Mouse (Mus musculus): Measurements from ENCODE around the gene Dnah14. TPM values are rescaled to one million over a fixed set of nuclear protein-coding genes. Genes with fewer than 3 reads are reported as not detected.

The Dnah14 gene
- polyA plus RNA-seq, 1 experiment from 2014 or later, result 0.89 TPM

DNA sequence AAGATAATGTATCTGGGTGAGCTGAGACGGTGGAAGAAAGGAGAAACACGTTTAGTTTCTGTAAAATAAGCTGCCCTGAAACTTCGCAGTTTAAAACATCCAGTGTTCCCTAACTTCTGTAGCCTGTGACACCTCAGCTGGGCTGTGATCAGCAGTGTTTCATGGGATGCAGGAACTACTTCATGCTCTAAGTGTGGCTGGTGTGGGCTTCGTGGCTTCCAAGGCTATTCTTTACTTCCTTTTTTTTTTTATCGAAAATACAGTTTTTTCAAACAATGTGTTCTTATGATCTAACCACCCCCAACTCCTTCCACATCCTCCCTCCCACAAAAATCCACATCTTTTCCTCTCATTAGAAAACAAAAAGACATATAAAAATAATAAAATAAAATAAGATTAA lies 20.9 kb upstream of the Dnah14 start:
- H3K27ac ChIP-seq, result no peak overlapping the region
- no peaks in the 10 kb centered on the region for H3K36me3 ChIP-seq
- 0 out of 2 replicates have a peak, but pooled peaks cover 5% of the 10 kb centered on the region for H3K27me3 ChIP-seq
- no peak overlapping the region for H3K4me3 ChIP-seq
- no peak overlapping the region for H3K9ac ChIP-seq
- peaks cover 15% of the 10 kb centered on the region for H3K4me1 ChIP-seq
- no peaks in the 10 kb centered on the region for H3K9me3 ChIP-seq (replicated peaks)
- no peak overlapping the region for H3K4me2 ChIP-seq (replicated peaks)
- WGBS, result 79% methylated on average over 5 of the region's 5 CpGs
- ATAC-seq (ENCODE audit: low FRiP score), result no peak

DNA sequence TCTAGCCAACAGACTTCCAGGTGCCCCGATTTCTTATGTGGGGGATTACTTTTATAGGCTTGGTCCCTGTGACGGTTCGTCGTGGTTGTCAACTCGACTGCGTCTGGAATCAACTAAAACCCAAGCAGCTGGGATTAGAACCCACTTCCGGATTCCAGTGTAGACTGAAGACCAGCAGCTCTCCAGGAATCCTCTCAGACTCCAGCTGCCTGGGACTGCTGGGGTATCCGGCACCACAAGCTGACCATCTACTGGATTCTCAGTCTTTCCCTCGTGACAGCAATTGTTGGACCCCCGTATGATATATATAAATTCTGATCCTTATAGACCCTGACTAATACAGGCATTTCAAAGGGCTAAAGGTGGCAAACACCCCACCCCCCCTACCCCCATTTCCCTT lies 16.7 kb upstream of the Dnah14 start:
- no peak for ATAC-seq (ENCODE audit: low FRiP score)
- 76% methylated on average over 10 of the region's 10 CpGs for WGBS
- H3K4me3 ChIP-seq, result no peak overlapping the region
- H3K27me3 ChIP-seq, result no peaks in the 10 kb centered on the region
- H3K9ac ChIP-seq, result no peak overlapping the region
- no peaks in the 10 kb centered on the region for H3K36me3 ChIP-seq
- no peaks in the 10 kb centered on the region for H3K9me3 ChIP-seq (replicated peaks)
- peaks cover 10% of the 10 kb centered on the region for H3K4me1 ChIP-seq
- H3K4me2 ChIP-seq (replicated peaks), result no peak overlapping the region
- no peak overlapping the region for H3K27ac ChIP-seq

DNA sequence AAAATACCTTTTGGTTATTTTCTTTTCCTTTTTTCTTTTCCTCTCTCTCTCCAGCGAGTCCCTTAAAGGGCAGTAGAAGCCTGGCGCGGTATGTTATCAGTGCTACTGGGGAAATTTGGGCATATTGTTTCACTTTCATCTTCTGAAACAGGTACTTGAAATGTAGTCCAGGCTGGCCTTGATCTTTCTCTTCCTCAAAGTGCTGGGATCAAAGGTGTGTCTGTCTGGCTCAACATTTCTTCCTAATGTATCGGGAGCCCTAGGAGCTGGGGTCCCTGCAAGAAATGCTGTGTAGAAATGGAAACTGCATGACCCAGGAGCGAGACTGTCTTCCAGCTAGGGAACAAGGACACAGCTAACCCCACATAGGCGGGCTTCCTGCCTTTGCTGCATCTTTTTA lies 16.0 kb upstream of the Dnah14 start:
- Histone ChIP-seq H3K27ac (no peak overlapping the region), H3K4me1 (peaks cover 10% of the 10 kb centered on the region), H3K4me3 (no peak overlapping the region), H3K27me3 (no peaks in the 10 kb centered on the region), H3K9ac (no peak overlapping the region), H3K4me2 (replicated peaks) (no peak overlapping the region), H3K36me3 (no peaks in the 10 kb centered on the region), H3K9me3 (replicated peaks) (no peaks in the 10 kb centered on the region)
- WGBS, result 85% methylated on average over 6 of the region's 6 CpGs
- no peak for ATAC-seq (ENCODE audit: low FRiP score)

DNA sequence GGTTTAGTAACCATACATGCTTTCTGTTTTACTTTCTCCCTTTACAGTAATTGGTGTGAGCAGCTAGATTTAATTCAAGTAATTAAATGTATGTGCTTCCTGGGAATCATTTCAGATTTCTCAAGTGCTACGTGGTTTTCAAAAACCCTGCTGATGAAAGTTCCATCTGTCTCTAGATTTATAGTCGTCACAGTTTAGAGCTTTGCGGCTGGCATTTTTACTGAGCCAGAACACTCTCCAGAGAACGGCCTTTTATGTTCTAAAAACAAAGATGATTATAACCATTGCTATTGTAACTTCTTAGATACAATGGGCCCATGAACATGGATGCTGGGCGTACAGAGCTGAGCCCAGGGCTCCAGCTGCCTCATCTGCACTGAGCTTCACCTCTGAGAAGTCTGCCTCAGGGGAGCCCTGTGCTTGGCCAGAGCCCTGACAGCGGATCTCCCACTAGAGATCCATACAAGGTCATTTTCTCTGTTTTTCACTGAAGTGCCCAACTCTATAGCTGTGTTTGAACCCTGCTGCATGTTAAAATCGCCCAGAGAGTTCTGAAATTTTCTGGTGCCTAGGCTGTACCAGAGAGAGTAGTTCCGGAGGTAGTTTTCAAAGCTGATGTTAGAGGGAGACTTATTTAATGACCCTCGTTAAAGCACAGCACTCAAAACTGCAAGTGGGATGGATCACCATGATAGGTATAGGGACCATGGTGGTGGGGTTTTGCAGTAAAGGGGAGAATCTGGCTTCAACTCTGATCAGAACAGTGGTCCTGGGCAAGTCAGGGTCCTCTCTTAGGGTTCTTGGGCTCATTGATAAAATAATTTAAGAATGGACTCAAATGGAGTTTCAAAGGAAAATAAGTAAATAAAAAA lies 15.2 kb upstream of the Dnah14 start:
- 55% methylated on average over 9 of the region's 9 CpGs for WGBS
- H3K27ac ChIP-seq, result no peak overlapping the region

DNA sequence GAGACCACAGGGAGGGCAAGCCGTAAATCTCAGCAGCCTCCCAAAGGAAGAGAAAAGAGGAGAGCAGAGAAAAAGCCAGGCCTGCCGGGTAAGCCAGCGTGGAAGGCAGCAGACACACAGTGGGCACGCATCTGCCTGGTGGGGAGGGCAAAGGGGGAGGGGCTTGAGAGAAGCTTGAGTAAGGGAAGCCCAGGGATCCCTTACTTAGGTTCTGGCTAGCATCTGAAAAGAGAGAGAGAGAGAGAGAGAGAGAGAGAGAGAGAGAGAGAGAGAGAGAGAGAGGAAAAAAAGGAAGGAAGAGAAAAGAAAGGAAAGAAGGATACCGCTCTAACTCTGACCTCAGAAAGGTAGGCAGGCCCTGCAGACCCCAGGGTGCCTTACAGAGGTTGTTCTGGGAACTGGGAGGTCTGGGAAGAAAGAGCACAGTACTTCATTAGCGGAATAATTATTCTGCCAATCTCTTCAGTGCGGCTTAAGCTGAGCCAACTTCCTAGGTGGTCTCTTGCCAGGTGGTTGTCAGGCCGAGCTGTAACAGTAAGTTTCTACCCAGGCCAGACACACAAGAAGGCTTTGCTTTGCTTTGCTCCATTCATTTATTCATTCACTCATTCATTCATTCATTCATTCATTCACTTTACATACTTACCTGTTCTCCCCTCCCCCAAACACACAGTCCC lies 14.5 kb upstream of the Dnah14 start:
- ATAC-seq (ENCODE audit: low FRiP score), result no peak
- Histone ChIP-seq H3K9me3 (replicated peaks) (no peaks in the 10 kb centered on the region), H3K4me2 (replicated peaks) (no peak overlapping the region), H3K9ac (no peak overlapping the region), H3K4me1 (peaks cover 10% of the 10 kb centered on the region), H3K4me3 (no peak overlapping the region), H3K27ac (no peak overlapping the region), H3K36me3 (no peaks in the 10 kb centered on the region), H3K27me3 (no peaks in the 10 kb centered on the region)
- 21% methylated on average over 8 of the region's 8 CpGs for WGBS

More for the DNA sequence above, 15.2 kb upstream of the Dnah14 start:
- no peak for ATAC-seq (ENCODE audit: low FRiP score)
- no peak overlapping the region for H3K4me2 ChIP-seq (replicated peaks)
- peaks cover 10% of the 10 kb centered on the region for H3K4me1 ChIP-seq
- no peaks in the 10 kb centered on the region for H3K27me3 ChIP-seq
- H3K9ac ChIP-seq, result no peak overlapping the region
- no peaks in the 10 kb centered on the region for H3K9me3 ChIP-seq (replicated peaks)
- no peaks in the 10 kb centered on the region for H3K36me3 ChIP-seq
- no peak overlapping the region for H3K4me3 ChIP-seq

DNA sequence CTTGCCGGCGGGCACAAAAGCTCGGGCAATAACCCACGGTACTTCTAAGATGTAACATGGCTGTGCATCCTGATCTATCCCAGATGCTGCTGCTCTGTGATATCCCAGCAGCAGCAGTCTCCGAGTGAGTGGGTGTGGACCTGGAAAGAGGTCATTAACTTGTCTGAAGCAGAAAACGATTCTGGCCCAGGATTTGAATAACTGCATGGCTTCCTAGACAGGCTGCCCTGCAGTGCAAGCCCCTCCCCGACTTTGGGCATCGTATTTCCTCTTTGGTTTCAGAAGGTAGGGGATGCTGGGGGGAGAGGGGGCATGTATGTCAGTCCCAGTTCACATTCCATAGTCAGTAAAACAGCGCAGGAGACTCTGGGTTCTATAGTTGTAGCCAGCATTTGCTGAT lies 6.9 kb upstream of the Dnah14 start:
- Histone ChIP-seq H3K9me3 (replicated peaks) (no peaks in the 10 kb centered on the region), H3K9ac (no peak overlapping the region), H3K36me3 (no peaks in the 10 kb centered on the region), H3K27ac (no peak overlapping the region), H3K27me3 (no peaks in the 10 kb centered on the region), H3K4me3 (no peak overlapping the region), H3K4me2 (replicated peaks) (no peak overlapping the region), H3K4me1 (no peaks in the 10 kb centered on the region)
- 70% methylated on average over 9 of the region's 9 CpGs for WGBS
- ATAC-seq (ENCODE audit: low FRiP score), result no peak

DNA sequence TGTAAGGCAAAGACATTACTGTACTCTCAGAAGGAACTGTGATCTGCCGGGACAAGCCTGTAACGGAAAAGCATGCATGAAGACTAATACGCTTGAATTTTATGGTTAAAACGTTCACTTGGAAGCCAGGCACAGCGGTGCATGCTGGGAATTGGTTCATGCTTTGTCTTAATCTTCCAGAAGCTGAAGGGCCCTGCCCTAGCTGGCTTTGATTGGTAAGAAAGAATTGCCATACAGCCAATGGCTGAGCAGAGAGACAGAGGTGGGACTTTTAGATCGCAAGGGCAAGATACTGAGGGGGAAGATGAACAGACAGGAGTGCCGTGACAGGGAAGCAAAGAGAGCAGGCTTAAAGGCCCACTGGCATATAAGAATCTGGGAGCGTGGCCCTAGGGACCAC lies 6.8 kb downstream of the Dnah14 start:
- no peak overlapping the region for H3K27ac ChIP-seq
- no peaks in the 10 kb centered on the region for H3K27me3 ChIP-seq
- H3K36me3 ChIP-seq, result no peaks in the 10 kb centered on the region
- no peak overlapping the region for H3K9ac ChIP-seq
- H3K4me2 ChIP-seq (replicated peaks), result no peak overlapping the region
- H3K4me3 ChIP-seq, result no peak overlapping the region
- H3K4me1 ChIP-seq, result no peaks in the 10 kb centered on the region
- no peaks in the 10 kb centered on the region for H3K9me3 ChIP-seq (replicated peaks)
- 67% methylated on average over 8 of the region's 8 CpGs for WGBS
- no peak for ATAC-seq (ENCODE audit: low FRiP score)

DNA sequence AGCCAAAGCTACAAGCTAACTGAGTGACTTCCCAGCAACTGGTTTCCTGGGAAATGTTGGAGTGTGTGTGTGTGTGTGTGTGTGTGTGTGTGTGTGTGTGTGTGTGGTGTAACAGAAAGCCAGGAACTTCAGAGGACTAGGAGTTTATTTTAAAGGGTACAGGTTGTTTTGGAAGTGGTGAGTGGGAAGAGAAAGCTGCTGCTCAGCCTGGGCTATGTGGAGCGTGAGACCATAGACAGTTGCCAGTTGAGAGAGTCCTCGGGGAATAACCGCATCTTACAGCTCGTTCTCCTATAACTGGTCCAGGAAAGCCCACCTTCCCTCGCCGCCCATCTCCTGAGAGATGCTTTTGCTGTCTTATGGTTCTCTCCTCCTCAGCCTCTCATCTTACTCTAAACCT lies 12.8 kb downstream of the Dnah14 start:
- Histone ChIP-seq H3K36me3 (no peaks in the 10 kb centered on the region), H3K4me3 (no peak overlapping the region), H3K9ac (no peak overlapping the region), H3K4me2 (replicated peaks) (no peak overlapping the region), H3K9me3 (replicated peaks) (no peaks in the 10 kb centered on the region), H3K27ac (no peak overlapping the region), H3K27me3 (no peaks in the 10 kb centered on the region), H3K4me1 (no peaks in the 10 kb centered on the region)
- WGBS, result 83% methylated on average over 6 of the region's 6 CpGs
- ATAC-seq (ENCODE audit: low FRiP score), result no peak

DNA sequence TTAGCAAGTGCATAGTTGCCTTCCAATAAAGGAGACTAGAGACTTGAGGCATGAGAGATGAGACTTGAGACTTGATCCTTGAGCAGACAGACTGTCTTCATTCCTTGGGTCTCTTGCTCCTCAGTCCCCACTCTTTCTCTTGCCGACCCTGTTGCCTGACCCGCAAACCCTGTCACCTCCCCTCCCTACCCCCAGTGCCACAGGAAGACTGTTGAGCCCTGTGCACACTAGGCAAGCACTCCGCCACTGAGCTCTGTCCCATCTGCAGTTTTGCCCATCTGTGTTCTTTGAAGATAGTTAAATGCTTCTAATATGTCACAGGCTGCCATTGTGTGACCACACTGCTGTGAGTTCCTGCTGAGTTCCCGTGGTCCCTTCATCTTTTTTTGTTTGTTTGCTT lies 23.0 kb downstream of the Dnah14 start:
- no peaks in the 10 kb centered on the region for H3K36me3 ChIP-seq
- no peak overlapping the region for H3K27ac ChIP-seq
- no peaks in the 10 kb centered on the region for H3K4me1 ChIP-seq
- H3K9ac ChIP-seq, result no peak overlapping the region
- H3K4me2 ChIP-seq (replicated peaks), result no peak overlapping the region
- H3K4me3 ChIP-seq, result no peak overlapping the region
- no peak for ATAC-seq (ENCODE audit: low FRiP score)
- H3K27me3 ChIP-seq, result no peaks in the 10 kb centered on the region
- WGBS, result 44% methylated on average over 4 of the region's 4 CpGs
- no peaks in the 10 kb centered on the region for H3K9me3 ChIP-seq (replicated peaks)

DNA sequence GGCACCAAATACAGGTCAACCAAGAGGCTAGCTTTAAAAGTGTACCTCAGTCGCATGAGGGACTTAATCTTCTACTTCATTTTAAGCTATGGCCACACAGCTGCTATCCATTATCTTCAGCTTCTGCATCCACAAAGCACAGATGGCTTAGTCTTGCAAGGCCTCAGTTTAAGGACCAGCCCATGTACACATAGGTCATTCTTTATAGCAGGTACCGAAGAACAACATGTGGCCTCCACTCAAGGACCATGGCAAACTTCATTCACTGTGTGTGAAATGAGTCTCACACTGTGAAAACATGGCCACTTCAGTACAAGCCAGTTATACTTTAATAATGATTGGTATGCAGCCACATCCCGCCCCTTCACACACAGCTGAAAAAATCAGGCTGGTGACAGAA lies 34.8 kb downstream of the Dnah14 start:
- no peaks in the 10 kb centered on the region for H3K4me1 ChIP-seq
- no peak overlapping the region for H3K27ac ChIP-seq
- WGBS, result 64% methylated on average over 3 of the region's 3 CpGs
- H3K9ac ChIP-seq, result no peak overlapping the region
- no peaks in the 10 kb centered on the region for H3K27me3 ChIP-seq
- no peak overlapping the region for H3K4me2 ChIP-seq (replicated peaks)
- ATAC-seq (ENCODE audit: low FRiP score), result no peak
- no peak overlapping the region for H3K4me3 ChIP-seq
- no peaks in the 10 kb centered on the region for H3K9me3 ChIP-seq (replicated peaks)
- H3K36me3 ChIP-seq, result no peaks in the 10 kb centered on the region

DNA sequence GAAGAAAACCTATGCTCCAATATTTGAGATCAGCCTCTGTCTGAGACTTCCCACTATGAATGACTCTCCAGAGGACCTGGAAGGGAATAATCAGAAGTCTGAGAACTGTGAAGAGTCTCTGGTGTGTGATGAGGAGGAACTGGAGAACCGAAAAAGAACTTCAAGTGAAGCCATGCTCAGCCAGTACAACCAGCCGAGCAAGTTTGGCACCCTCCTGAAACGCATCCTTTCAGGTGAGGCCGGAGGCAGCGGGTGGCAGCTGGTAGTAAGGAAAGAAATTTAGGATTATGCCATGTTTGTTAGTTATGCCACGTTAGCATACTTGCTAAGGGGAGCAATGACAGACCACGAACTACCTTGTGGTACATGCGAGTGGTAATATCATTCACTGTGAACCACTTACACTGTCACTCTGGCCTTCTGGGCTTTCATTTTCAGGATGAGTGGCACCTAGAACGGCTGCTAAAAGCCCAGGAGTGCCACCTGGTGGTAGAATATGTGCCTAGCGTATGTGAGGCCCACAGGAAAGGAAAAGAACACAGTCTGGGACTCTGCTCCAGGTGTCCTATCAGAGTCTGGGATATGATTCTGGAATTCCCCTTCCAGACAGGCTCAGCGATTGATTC lies 39.6 kb downstream of the Dnah14 start:
- Histone ChIP-seq H3K9ac (no peak overlapping the region), H3K27me3 (no peaks in the 10 kb centered on the region), H3K4me1 (no peaks in the 10 kb centered on the region), H3K9me3 (replicated peaks) (no peaks in the 10 kb centered on the region), H3K4me2 (replicated peaks) (no peak overlapping the region), H3K27ac (no peak overlapping the region), H3K36me3 (no peaks in the 10 kb centered on the region), H3K4me3 (no peak overlapping the region)
- 48% methylated on average over 11 of the region's 11 CpGs for WGBS
- no peak for ATAC-seq (ENCODE audit: low FRiP score)

DNA sequence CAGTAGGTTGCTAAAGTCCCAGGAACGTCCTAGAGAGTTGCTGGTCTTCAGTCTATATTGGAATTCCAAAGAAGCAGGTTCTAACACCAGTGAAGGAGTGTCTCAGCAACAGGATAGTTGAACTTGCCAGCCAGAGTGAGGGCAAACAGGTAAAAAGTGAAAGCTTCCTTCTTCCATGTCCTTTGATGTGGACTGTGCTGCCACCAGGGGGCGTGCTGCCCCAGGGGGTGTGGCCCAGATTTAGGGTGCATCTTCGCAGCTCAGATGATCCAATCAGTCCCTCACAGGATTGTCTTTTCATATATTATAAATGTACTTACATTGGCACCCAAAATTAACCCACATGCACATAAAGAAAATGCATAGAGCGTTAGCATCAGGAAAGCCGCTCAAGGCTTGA lies 41.0 kb downstream of the Dnah14 start:
- WGBS, result 55% methylated on average over 5 of the region's 5 CpGs

More for the DNA sequence above, 41.0 kb downstream of the Dnah14 start:
- no peaks in the 10 kb centered on the region for H3K36me3 ChIP-seq
- H3K9me3 ChIP-seq (replicated peaks), result no peaks in the 10 kb centered on the region
- H3K27ac ChIP-seq, result no peak overlapping the region
- no peak for ATAC-seq (ENCODE audit: low FRiP score)
- H3K4me1 ChIP-seq, result no peaks in the 10 kb centered on the region
- no peaks in the 10 kb centered on the region for H3K27me3 ChIP-seq
- H3K4me3 ChIP-seq, result no peak overlapping the region
- no peak overlapping the region for H3K9ac ChIP-seq
- H3K4me2 ChIP-seq (replicated peaks), result no peak overlapping the region
